Mouse (Mus musculus): ENCODE data around the gene Aldh1a1. TPM values are rescaled to one million over a fixed set of nuclear protein-coding genes. Genes with fewer than 3 reads are reported as not detected.

The Aldh1a1 gene
- polyA plus RNA-seq, 1 experiment = 0.02 TPM

DNA sequence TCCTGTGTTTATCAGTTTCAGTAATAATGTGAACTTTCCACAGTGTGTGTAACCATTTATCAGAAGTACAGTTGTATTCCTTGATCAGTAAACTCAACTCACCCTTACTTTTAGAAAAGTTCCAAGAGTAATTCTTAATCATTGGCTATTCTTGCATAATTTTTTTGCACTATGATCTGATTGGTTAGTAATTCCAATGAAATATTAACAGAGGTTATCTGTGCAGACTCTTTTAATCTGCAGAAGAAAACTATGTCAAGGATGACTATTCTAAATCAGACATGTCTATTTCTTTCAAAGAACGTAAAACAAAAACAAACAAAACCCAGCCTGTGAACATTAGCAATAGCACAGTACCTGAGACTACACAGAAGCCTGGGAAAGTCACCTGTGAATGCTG is 62.9 kb downstream of the Aldh1a1 start:
- Histone ChIP-seq H3K4me3 (ENCODE audit: insufficient read depth, poor library complexity, severe bottlenecking) (no peak overlapping the region), H3K36me3 (ENCODE audit: control insufficient read depth, insufficient read depth) (no peaks in the 10 kb centered on the region), H3K79me3 (ENCODE audit: low read depth) (no peaks in the 10 kb centered on the region), H3K79me2 (ENCODE audit: control insufficient read depth, insufficient read depth) (no peaks in the 10 kb centered on the region), H3ac (ENCODE audit: control insufficient read depth, insufficient read length, low read depth) (no peak overlapping the region), H3K27me3 (ENCODE audit: control insufficient read depth, insufficient read depth, insufficient read length) (no peaks in the 10 kb centered on the region)
- TF ChIP-seq FOSL1 (IDR thresholded peaks at IDR 0.05; ENCODE audit: insufficient read depth, low read length, poor library complexity, severe bottlenecking) (no peak), MYOD1 (IDR thresholded peaks at IDR 0.05; ENCODE audit: control insufficient read depth, insufficient read length, low read depth) (no peak), MYOG (IDR thresholded peaks at IDR 0.05; ENCODE audit: control insufficient read depth, extremely low read depth, insufficient read length) (no peak), CEBPB (IDR thresholded peaks at IDR 0.05; ENCODE audit: low read depth) (no peak), MAX (IDR thresholded peaks at IDR 0.05) (no peak)

DNA sequence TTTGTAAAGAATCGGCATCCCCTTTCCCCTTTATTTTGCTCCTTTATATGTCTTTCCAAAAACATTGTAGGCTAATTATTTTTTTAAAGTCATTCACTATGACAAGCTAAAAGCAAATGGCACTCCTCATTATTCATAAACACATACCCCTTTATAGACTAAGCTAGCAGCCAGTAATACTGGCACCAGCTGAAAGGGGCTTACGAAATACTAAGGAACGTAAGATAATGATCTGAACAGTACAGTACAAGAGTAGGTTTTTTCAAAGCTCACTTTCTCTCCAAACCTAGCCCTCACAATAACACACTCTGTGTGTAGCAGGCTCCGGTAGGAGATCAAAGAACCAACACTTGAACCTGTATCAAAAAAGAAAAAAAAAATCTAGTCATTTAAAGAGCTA is 64.7 kb downstream of the Aldh1a1 start:
- Histone ChIP-seq H3ac (ENCODE audit: control insufficient read depth, insufficient read length, low read depth) (no peak overlapping the region), H3K79me2 (ENCODE audit: control insufficient read depth, insufficient read depth) (no peaks in the 10 kb centered on the region), H3K36me3 (ENCODE audit: control insufficient read depth, insufficient read depth) (no peaks in the 10 kb centered on the region), H3K79me3 (ENCODE audit: low read depth) (no peaks in the 10 kb centered on the region), H3K4me3 (ENCODE audit: insufficient read depth, poor library complexity, severe bottlenecking) (no peak overlapping the region), H3K27me3 (ENCODE audit: control insufficient read depth, insufficient read depth, insufficient read length) (no peaks in the 10 kb centered on the region)
- TF ChIP-seq MYOG (IDR thresholded peaks at IDR 0.05; ENCODE audit: control insufficient read depth, extremely low read depth, insufficient read length) (no peak), FOSL1 (IDR thresholded peaks at IDR 0.05; ENCODE audit: insufficient read depth, low read length, poor library complexity, severe bottlenecking) (no peak), CTCF (IDR thresholded peaks at IDR 0.05; ENCODE audit: control insufficient read depth, insufficient read depth, insufficient read length) (no peak), MAX (IDR thresholded peaks at IDR 0.05) (no peak), MYOD1 (IDR thresholded peaks at IDR 0.05; ENCODE audit: control insufficient read depth, insufficient read length, low read depth) (no peak), CEBPB (IDR thresholded peaks at IDR 0.05; ENCODE audit: low read depth) (no peak), USF1 (IDR thresholded peaks at IDR 0.05; ENCODE audit: low read depth) (no peak)

GRCm38 (mm10) chr19:20558069-20558468 is 65.6 kb downstream of the Aldh1a1 start:
- Histone ChIP-seq H3ac (ENCODE audit: control insufficient read depth, insufficient read length, low read depth) (no peak overlapping the region), H3K4me3 (ENCODE audit: insufficient read depth, poor library complexity, severe bottlenecking) (no peak overlapping the region), H3K79me2 (ENCODE audit: control insufficient read depth, insufficient read depth) (no peaks in the 10 kb centered on the region), H3K36me3 (ENCODE audit: control insufficient read depth, insufficient read depth) (no peaks in the 10 kb centered on the region), H3K79me3 (ENCODE audit: low read depth) (no peaks in the 10 kb centered on the region), H3K27me3 (ENCODE audit: control insufficient read depth, insufficient read depth, insufficient read length) (no peaks in the 10 kb centered on the region)
- TF ChIP-seq MYOG (IDR thresholded peaks at IDR 0.05; ENCODE audit: control insufficient read depth, extremely low read depth, insufficient read length) (no peak), CEBPB (IDR thresholded peaks at IDR 0.05; ENCODE audit: low read depth) (no peak), MYOD1 (IDR thresholded peaks at IDR 0.05; ENCODE audit: control insufficient read depth, insufficient read length, low read depth) (no peak), MAX (IDR thresholded peaks at IDR 0.05) (no peak), CTCF (IDR thresholded peaks at IDR 0.05; ENCODE audit: control insufficient read depth, insufficient read depth, insufficient read length) (no peak), USF1 (IDR thresholded peaks at IDR 0.05; ENCODE audit: low read depth) (no peak), FOSL1 (IDR thresholded peaks at IDR 0.05; ENCODE audit: insufficient read depth, low read length, poor library complexity, severe bottlenecking) (no peak)

DNA sequence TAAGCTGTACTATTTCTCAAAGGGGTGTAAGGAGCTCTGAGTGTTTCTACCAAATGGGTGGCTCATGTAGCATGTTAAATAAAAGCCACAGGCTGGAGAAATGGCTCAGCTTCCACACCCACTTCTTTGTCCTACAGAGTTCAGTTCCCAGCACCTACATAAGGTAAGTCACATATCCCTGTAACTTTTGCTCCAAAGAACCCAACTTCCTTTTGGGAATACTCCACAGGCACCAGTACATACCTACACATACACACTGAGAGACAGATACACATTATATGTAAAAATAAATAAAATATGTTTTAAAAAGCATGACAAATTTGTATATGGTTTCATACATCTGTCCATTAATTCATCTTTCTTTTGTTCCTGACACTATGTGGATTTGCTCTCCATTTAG is 66.0 kb downstream of the Aldh1a1 start:
- H3K27me3 ChIP-seq (ENCODE audit: control insufficient read depth, insufficient read depth, insufficient read length) = no peaks in the 10 kb centered on the region
- H3K79me3 ChIP-seq (ENCODE audit: low read depth) = no peaks in the 10 kb centered on the region
- no peak overlapping the region for H3ac ChIP-seq (ENCODE audit: control insufficient read depth, insufficient read length, low read depth)
- no peak for TF ChIP-seq MYOD1 (IDR thresholded peaks at IDR 0.05; ENCODE audit: control insufficient read depth, insufficient read length, low read depth)
- H3K4me3 ChIP-seq (ENCODE audit: insufficient read depth, poor library complexity, severe bottlenecking) = no peak overlapping the region
- H3K79me2 ChIP-seq (ENCODE audit: control insufficient read depth, insufficient read depth) = no peaks in the 10 kb centered on the region
- no peaks in the 10 kb centered on the region for H3K36me3 ChIP-seq (ENCODE audit: control insufficient read depth, insufficient read depth)

DNA sequence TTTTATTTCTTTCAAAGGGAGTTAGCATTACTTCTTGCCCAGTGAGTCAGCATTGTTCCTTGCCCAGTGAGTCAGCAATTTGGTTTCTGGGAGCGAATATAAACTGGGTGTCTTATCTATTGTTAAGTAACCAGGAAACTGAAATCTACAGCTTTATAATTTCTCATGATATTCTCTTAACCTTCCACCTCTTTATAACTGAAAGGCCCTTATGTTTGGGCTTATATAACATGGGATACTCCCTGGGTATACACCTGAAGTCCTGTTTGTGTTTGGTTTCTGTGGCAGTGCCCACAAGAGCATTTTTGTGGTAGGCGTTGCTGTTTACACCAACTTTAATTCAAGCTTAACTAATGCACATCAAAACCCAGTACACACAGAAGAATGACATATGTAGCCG is 66.4 kb downstream of the Aldh1a1 start:
- Histone ChIP-seq H3K79me2 (ENCODE audit: control insufficient read depth, insufficient read depth) (no peaks in the 10 kb centered on the region), H3K79me3 (ENCODE audit: low read depth) (no peaks in the 10 kb centered on the region), H3K36me3 (ENCODE audit: control insufficient read depth, insufficient read depth) (no peaks in the 10 kb centered on the region), H3K4me3 (ENCODE audit: insufficient read depth, poor library complexity, severe bottlenecking) (no peak overlapping the region), H3K27me3 (ENCODE audit: control insufficient read depth, insufficient read depth, insufficient read length) (no peaks in the 10 kb centered on the region), H3ac (ENCODE audit: control insufficient read depth, insufficient read length, low read depth) (no peak overlapping the region)
- TF ChIP-seq FOSL1 (IDR thresholded peaks at IDR 0.05; ENCODE audit: insufficient read depth, low read length, poor library complexity, severe bottlenecking) (peak; percentile 58), MAX (IDR thresholded peaks at IDR 0.05) (no peak)

DNA sequence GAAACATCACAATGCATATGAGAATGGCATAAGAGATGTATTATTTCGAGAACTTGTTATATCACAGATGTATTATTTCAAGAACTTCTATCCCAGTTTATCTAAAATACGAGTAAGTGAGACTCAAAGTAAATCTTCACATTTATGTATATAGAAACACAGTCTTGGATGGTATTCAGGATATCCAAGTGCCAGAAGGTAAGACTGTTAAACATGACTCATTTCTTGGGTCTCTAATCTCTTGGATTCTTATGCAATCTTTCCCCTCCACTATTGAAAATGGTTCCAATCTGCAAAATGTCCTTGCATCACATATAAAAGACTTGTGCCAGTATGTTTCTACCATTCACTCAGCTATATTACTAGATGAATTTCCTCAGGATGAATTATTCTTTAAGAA is 67.4 kb downstream of the Aldh1a1 start:
- Histone ChIP-seq H3K4me3 (ENCODE audit: insufficient read depth, poor library complexity, severe bottlenecking) (no peak overlapping the region), H3K79me3 (ENCODE audit: low read depth) (no peaks in the 10 kb centered on the region), H3ac (ENCODE audit: control insufficient read depth, insufficient read length, low read depth) (no peak overlapping the region), H3K27me3 (ENCODE audit: control insufficient read depth, insufficient read depth, insufficient read length) (no peaks in the 10 kb centered on the region), H3K79me2 (ENCODE audit: control insufficient read depth, insufficient read depth) (no peaks in the 10 kb centered on the region), H3K36me3 (ENCODE audit: control insufficient read depth, insufficient read depth) (no peaks in the 10 kb centered on the region)
- TF ChIP-seq CEBPB (IDR thresholded peaks at IDR 0.05; ENCODE audit: low read depth) = peak; percentile 81
- no peak for TF ChIP-seq MYOG (IDR thresholded peaks at IDR 0.05; ENCODE audit: control insufficient read depth, extremely low read depth, insufficient read length)
- no peak for TF ChIP-seq MAX (IDR thresholded peaks at IDR 0.05)

All from C2C12 (cell line).